Mouse (Mus musculus) liver, embryonic 11.5 days (tissue): ENCODE measurements around the gene Traf5. TPM values are rescaled to one million over a fixed set of nuclear protein-coding genes. Genes with fewer than 3 reads are reported as not detected.

Experiments
- ATAC-seq: fragments of 200-750 bp; cut with Nextera tagmentation; replicated peaks from 2 replicates; pipeline ENCODE4 v1.8.0; 2017; ENCODE audit warnings: moderate number of reproducible peaks, mild to moderate bottlenecking, moderate TSS enrichment, moderate library complexity; ENCODE audit not compliant: low FRiP score
- DNase-seq: peaks from one replicate; pipeline ENCODE4 v3.0.0-alpha.2; 2017; ENCODE audit warnings: low spot score
- H3K27ac ChIP-seq: fragments of 300-500 bp; sonication (generic); 2 replicates; pipeline ENCODE4 v1.5.1; 2014; ENCODE audit warnings: mild to moderate bottlenecking, low read depth, low read length, control low read depth
- H3K27me3 ChIP-seq: fragments of 300-500 bp; sonication (generic); replicated peaks from 2 replicates; pipeline ENCODE4 v1.6.1; 2014; ENCODE audit warnings: low read length, mixed read lengths; ENCODE audit not compliant: control insufficient read depth, insufficient read depth
- H3K36me3 ChIP-seq: fragments of 300-500 bp; sonication (generic); 2 replicates; pipeline ENCODE4 v1.6.1; 2014; ENCODE audit warnings: mild to moderate bottlenecking, low read length, moderate library complexity, mixed read lengths; ENCODE audit not compliant: control insufficient read depth, insufficient read depth
- H3K4me1 ChIP-seq: fragments of 300-500 bp; sonication (generic); replicated peaks from 2 replicates; pipeline ENCODE4 v1.6.1; 2014; ENCODE audit warnings: low read length, mixed read lengths; ENCODE audit not compliant: control insufficient read depth, insufficient read depth
- H3K4me2 ChIP-seq: fragments of 300-500 bp; sonication (generic); 2 replicates; pipeline ENCODE4 v1.6.1; 2014; ENCODE audit warnings: mild to moderate bottlenecking, control low read depth, moderate library complexity
- H3K4me3 ChIP-seq: fragments of 300-500 bp; sonication (generic); 2 replicates; pipeline ENCODE4 v1.5.1; 2014; ENCODE audit warnings: low read depth, low read length, control low read depth
- H3K9ac ChIP-seq: fragments of 300-500 bp; sonication (generic); 2 replicates; pipeline ENCODE4 v1.6.1; 2014; ENCODE audit warnings: low read depth, low read length, control low read depth
- H3K9me3 ChIP-seq: fragments of 300-500 bp; sonication (generic); 2 replicates; pipeline ENCODE4 v1.6.1; 2016; ENCODE audit warnings: low read length, inconsistent platforms, mixed read lengths; ENCODE audit not compliant: control insufficient read depth
- WGBS: fragments of 180-500 bp; shearing (Covaris S2); extraction: QIAGEN DNeasy Blood & Tissue Kit; methylation state at CpG from one replicate; pipeline ENCODE4 v1.1.7; 2014; 5-methylcytosine and 5-hydroxymethylcytosine counted together
- polyA plus RNA-seq: library from polyadenylated mRNA; unstranded; fragments of >200 nt; fragmentation: Nextera tagmentation; extraction: Ambion mirVana; gene quantifications from 2 replicates; pipeline ENCODE4 v1.2.1, GENCODE M21; 2014

The Traf5 gene
- polyA plus RNA-seq, 1 experiment from 2014 or later, result 10.6 TPM

DNA sequence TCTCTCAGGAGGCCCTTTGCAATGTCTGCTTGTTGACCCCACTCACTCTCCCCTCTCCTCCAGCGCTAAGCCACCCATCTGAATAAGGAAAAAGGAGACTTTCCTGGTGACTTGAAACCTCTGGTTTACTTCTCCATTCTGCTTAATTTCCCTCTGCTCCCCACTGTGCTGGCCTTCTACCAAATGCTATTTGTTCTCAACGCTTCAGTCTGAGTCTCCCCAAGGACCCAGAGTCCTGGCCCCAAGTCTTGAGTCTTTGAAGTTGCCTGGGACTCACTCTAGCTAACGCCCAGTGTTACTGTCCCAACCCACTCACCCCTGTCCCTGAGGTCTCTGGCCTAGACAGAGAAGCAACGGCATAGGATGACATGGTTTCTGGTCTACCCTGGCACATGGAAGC, 4.3 kb downstream of the Traf5 start:
- DNase-seq (no peak), ATAC-seq (no peak)
- no peak overlapping the region for H3K4me2 ChIP-seq
- H3K4me3 ChIP-seq, result no peak overlapping the region
- H3K4me1 ChIP-seq, result peaks cover 15% of the 10 kb centered on the region
- no peaks in the 10 kb centered on the region for H3K9me3 ChIP-seq
- no peaks in the 10 kb centered on the region for H3K27me3 ChIP-seq
- H3K36me3 ChIP-seq, result no peaks in the 10 kb centered on the region
- H3K27ac ChIP-seq, result no peak overlapping the region
- H3K9ac ChIP-seq, result no peak overlapping the region
- WGBS, result 81% methylated on average over 4 of the region's 4 CpGs

DNA sequence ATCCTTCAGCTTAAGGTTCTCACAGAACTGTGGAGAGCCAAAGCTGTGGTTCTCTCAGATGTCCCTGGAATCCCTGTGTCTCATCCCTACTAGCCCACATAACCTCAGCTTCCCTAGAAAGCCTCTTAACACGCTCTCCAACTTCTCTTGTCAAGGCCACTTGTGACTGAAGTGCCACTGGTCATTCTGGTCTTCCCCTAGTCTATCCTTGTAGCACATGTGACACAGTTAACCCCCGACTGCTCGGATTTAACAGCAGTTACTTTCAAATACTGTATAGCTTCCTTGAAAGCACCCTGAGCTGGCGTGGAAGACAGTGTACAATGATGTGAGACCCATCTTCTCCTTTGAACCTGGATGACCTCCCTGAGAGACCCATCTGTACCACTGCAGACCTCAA, 5.3 kb downstream of the Traf5 start:
- no peak for DNase-seq
- H3K4me3 ChIP-seq, result no peak overlapping the region
- 77% methylated on average over 4 of the region's 4 CpGs for WGBS

GRCm38 (mm10) chr1:192086279-192087037, 5.9 kb downstream of the Traf5 start:
- Histone ChIP-seq H3K27ac (no peak overlapping the region), H3K9me3 (peaks cover 4% of the 10 kb centered on the region; the same call in 1 of the 2 replicates), H3K4me2 (no peak overlapping the region), H3K4me3 (no peak overlapping the region), H3K36me3 (peaks cover 2% of the 10 kb centered on the region; the same call in 1 of the 2 replicates), H3K27me3 (no peaks in the 10 kb centered on the region), H3K9ac (no peak overlapping the region), H3K4me1 (peaks cover 12% of the 10 kb centered on the region)
- ATAC-seq (no peak), DNase-seq (no peak)
- WGBS, result 83% methylated on average over 12 of the region's 12 CpGs

More for the DNA sequence above, 5.3 kb downstream of the Traf5 start:
- no peaks in the 10 kb centered on the region for H3K9me3 ChIP-seq
- H3K27ac ChIP-seq, result no peak overlapping the region
- no peak overlapping the region for H3K9ac ChIP-seq
- no peaks in the 10 kb centered on the region for H3K27me3 ChIP-seq
- peaks cover 15% of the 10 kb centered on the region for H3K4me1 ChIP-seq
- no peaks in the 10 kb centered on the region for H3K36me3 ChIP-seq
- H3K4me2 ChIP-seq, result no peak overlapping the region
- no peak for ATAC-seq

- peaks cover 12% of the 10 kb centered on the region for H3K9me3 ChIP-seq
- 92% methylated on average over 10 of the region's 10 CpGs for WGBS
- no peak overlapping the region for H3K4me2 ChIP-seq
- H3K4me1 ChIP-seq, result peaks cover under 1% of the 10 kb centered on the region; the same call in 1 of the 2 replicates
- peaks cover 6% of the 10 kb centered on the region; the same call in 1 of the 2 replicates for H3K36me3 ChIP-seq
- no peaks in the 10 kb centered on the region for H3K27me3 ChIP-seq
- no peak overlapping the region for H3K27ac ChIP-seq
- ATAC-seq (no peak), DNase-seq (no peak)
- no peak overlapping the region for H3K9ac ChIP-seq
- no peak overlapping the region for H3K4me3 ChIP-seq
Observed at GRCm38 (mm10) chr1:192085218-192085617, 7.1 kb downstream of the Traf5 start.

- peaks cover 6% of the 10 kb centered on the region; the same call in 1 of the 2 replicates for H3K36me3 ChIP-seq
- H3K4me1 ChIP-seq, result peaks cover 9% of the 10 kb centered on the region
- DNase-seq (no peak), ATAC-seq (no peak)
- no peaks in the 10 kb centered on the region for H3K27me3 ChIP-seq
- no peak overlapping the region for H3K27ac ChIP-seq
- H3K4me2 ChIP-seq, result no peak overlapping the region
- H3K9me3 ChIP-seq, result peaks cover 12% of the 10 kb centered on the region
- no peak overlapping the region for H3K4me3 ChIP-seq
- no peak overlapping the region for H3K9ac ChIP-seq
- WGBS, result 91% methylated on average over 1 of the region's 1 CpGs
Observed at GRCm38 (mm10) chr1:192082646-192083045, 9.7 kb downstream of the Traf5 start.

GRCm38 (mm10) chr1:192081129-192081528, 11.2 kb downstream of the Traf5 start:
- ATAC-seq (no peak), DNase-seq (no peak)
- H3K36me3 ChIP-seq, result peaks cover 6% of the 10 kb centered on the region; the same call in 1 of the 2 replicates
- peaks cover 9% of the 10 kb centered on the region for H3K4me1 ChIP-seq
- H3K4me2 ChIP-seq, result no peak overlapping the region
- no peak overlapping the region for H3K27ac ChIP-seq
- H3K9ac ChIP-seq, result no peak overlapping the region
- 92% methylated on average over 2 of the region's 2 CpGs for WGBS
- H3K27me3 ChIP-seq, result no peaks in the 10 kb centered on the region
- H3K9me3 ChIP-seq, result peaks cover 12% of the 10 kb centered on the region
- H3K4me3 ChIP-seq, result no peak overlapping the region

DNA sequence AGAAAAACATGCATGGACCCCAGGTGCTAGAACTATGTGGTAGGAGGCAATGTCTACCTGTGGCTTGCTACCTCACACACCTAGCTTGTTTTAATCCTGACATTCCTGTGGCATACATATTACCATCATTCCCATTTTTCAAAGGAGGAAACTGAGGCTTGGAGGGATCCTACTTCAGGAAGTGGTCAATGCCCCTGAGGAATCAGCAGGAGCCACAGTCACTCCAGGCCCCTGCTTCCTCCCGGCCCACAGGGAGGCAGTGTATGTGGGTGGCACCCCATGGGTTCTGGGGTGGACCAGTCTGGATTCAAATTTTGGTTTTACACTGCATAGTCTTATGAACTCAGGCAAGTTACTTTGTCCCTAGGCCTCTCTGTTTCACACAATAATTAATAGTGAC, 13.2 kb downstream of the Traf5 start:
- DNase-seq (no peak), ATAC-seq (no peak)
- WGBS, result 75% methylated on average over 1 of the region's 1 CpGs
- no peak overlapping the region for H3K4me3 ChIP-seq
- H3K4me2 ChIP-seq, result no peak overlapping the region
- H3K4me1 ChIP-seq, result peaks cover 12% of the 10 kb centered on the region
- H3K27ac ChIP-seq, result no peak overlapping the region
- no peak overlapping the region for H3K9ac ChIP-seq
- peaks cover 6% of the 10 kb centered on the region; the same call in 1 of the 2 replicates for H3K36me3 ChIP-seq
- H3K27me3 ChIP-seq, result no peaks in the 10 kb centered on the region
- H3K9me3 ChIP-seq, result peaks cover 12% of the 10 kb centered on the region

- peaks cover 12% of the 10 kb centered on the region for H3K9me3 ChIP-seq
- H3K27me3 ChIP-seq, result no peaks in the 10 kb centered on the region
- peak; percentile 24; the same call in 1 of the 2 replicates for ATAC-seq
- 0 out of 2 replicates have a peak overlapping the region, but pooled peaks have one; percentile 6 for H3K27ac ChIP-seq
- H3K4me2 ChIP-seq, result no peak overlapping the region
- WGBS, result 18% methylated on average over 3 of the region's 3 CpGs
- no peak overlapping the region for H3K4me3 ChIP-seq
- H3K4me1 ChIP-seq, result peaks cover 12% of the 10 kb centered on the region
- no peak for DNase-seq
- peaks cover 6% of the 10 kb centered on the region; the same call in 1 of the 2 replicates for H3K36me3 ChIP-seq
- H3K9ac ChIP-seq, result no peak overlapping the region
Observed at GRCm38 (mm10) chr1:192078406-192078805, 14.0 kb downstream of the Traf5 start.
